Mouse (Mus musculus) embryo, embryonic 11 days (tissue): ENCODE measurements around the gene Ccdc141.

Experiments
- DNase-seq: peaks from one replicate; pipeline ENCODE4 v3.0.0-alpha.2; 2015

The Ccdc141 gene

GRCm38 (mm10) chr2:77173366-77173765, 2.9 kb upstream of the Ccdc141 start:
- no peak for DNase-seq

DNA sequence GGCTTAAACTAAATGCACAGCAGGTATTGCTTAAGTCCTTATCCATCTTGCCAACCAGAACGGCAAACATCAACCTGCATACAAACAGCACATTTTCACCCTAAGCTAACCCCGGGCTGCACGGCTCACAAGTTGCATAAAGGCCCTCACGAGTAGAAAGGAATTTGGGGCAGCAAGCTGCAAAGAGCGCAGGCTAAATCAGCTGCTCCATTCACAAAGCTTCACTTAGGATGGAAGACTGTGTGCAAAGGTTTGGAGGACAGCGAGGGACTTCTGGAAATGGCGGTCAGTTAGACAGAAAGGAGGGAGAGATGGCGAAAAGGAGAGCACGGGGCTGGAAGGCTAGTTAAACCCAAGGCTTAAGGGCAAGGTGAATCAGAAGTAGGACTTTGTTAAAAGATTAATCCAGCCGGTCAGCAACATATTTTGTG, 1.8 kb upstream of the Ccdc141 start:
- DNase-seq = peak; percentile 33

GRCm38 (mm10) chr2:77171444-77172240, 1.2 kb upstream of the Ccdc141 start:
- peak; percentile 53 for DNase-seq

GRCm38 (mm10) chr2:77169916-77170632, 362 bp downstream of the Ccdc141 start:
- DNase-seq = peak; percentile 69

- no peak for DNase-seq
Measured at GRCm38 (mm10) chr2:77169218-77169617, 1.2 kb downstream of the Ccdc141 start.

DNA sequence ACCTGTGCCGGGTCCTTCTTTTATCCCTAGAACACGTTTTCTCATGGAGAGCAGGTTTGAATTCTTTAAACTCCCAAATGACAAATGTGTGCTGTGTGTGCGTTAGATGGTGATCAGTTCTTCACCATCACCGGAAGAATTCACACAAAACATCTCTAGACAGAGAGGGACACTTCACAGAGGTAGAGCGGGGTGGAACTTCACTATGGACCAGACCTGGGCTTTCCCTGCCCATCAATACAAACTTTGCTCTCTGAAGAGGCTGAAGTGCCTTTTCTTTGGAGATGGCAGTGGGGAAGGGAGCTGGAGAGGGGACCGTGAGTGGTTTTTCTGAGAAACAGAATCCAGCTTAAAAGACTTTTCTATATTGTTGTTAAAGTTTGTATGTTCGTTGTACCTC, 1.7 kb downstream of the Ccdc141 start:
- no peak for DNase-seq

DNA sequence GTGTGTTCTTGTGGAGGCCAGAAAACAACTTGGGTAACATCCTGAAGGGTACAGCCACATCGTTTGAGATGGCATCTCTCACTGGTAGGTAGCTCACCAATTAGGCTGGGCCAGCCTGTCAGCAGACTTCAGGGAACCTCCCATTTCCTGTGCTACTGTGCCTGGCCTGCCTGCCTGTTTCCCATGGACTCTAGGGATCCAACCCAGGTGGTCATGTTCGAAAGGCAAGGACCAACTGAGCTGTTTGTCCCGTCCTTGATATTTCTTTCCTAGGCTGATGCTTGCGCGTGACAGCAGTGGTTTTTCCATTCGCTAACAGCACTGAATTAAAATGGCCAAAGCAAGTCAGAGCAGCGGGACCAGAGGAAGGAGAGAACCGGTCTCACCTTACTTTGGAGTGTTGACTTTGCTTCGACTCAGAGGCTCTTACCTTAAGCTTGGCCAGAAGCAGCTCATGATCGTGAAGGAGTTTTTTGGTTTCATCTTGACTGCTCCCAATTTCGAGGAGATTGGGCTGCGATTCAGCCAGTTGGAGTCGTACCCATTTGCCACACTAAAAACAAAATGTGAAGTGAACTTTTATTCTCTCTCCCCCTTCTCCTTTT, 2.3 kb downstream of the Ccdc141 start:
- DNase-seq = no peak

GRCm38 (mm10) chr2:77166366-77166765, 4.1 kb downstream of the Ccdc141 start:
- no peak for DNase-seq

GRCm38 (mm10) chr2:77164662-77165061, 5.8 kb downstream of the Ccdc141 start:
- DNase-seq = no peak

GRCm38 (mm10) chr2:77163381-77163780, 7.1 kb downstream of the Ccdc141 start:
- no peak for DNase-seq

- no peak for DNase-seq
Measured at GRCm38 (mm10) chr2:77162135-77162534, 8.3 kb downstream of the Ccdc141 start.

- DNase-seq = no peak
Measured at GRCm38 (mm10) chr2:77157546-77157945, 12.9 kb downstream of the Ccdc141 start.

GRCm38 (mm10) chr2:77154080-77154479, 16.4 kb downstream of the Ccdc141 start:
- no peak for DNase-seq

GRCm38 (mm10) chr2:77151255-77151654, 19.2 kb downstream of the Ccdc141 start:
- DNase-seq = no peak

DNA sequence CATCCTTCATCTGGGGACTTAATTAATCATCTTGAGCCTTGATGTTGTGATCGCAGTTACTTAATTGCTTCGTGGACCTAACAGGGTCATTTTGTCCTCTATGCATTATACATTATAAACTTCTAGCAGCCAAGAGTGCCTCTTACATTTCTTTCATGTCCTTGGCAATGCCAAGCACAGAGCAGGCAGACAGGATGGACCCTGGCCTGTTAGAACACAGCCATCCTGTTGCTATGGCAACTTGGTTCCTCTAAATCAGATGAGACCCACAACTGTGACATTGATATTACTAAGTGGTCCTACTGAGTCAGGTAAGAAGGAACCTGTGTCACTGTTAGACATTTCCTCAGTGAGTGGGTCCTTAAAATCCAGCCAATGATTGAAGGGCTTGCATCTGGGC, 20.9 kb downstream of the Ccdc141 start:
- DNase-seq = no peak

GRCm38 (mm10) chr2:77148215-77148614, 22.2 kb downstream of the Ccdc141 start:
- DNase-seq = no peak

GRCm38 (mm10) chr2:77146968-77147367, 23.5 kb downstream of the Ccdc141 start:
- no peak for DNase-seq

GRCm38 (mm10) chr2:77146291-77146690, 24.1 kb downstream of the Ccdc141 start:
- DNase-seq = no peak

- no peak for DNase-seq
Measured at GRCm38 (mm10) chr2:77143536-77143935, 26.9 kb downstream of the Ccdc141 start.

GRCm38 (mm10) chr2:77138879-77139278, 31.6 kb downstream of the Ccdc141 start:
- no peak for DNase-seq

DNA sequence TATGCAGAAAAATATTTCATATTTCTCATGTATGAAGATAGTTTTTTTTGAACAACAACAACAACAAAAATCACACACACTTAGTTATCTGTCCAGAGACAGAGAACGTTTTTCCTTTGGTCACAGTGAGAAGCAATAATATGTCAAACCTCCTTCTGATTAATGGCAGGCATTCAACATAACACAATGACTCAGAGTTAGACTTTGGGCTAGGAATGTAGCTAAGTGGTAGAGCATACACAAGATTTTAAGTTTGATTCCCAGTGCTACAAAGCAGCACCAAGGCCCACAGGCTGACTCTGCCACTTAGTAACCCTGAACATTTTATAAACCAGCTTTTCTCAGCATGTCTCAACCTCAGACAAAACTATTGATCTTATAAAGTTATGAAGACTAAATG, 35.5 kb downstream of the Ccdc141 start:
- no peak for DNase-seq

- DNase-seq = no peak
Measured at GRCm38 (mm10) chr2:77133407-77133806, 37.0 kb downstream of the Ccdc141 start.

- peak; percentile 21 for DNase-seq
Measured at GRCm38 (mm10) chr2:77126939-77127338, 43.5 kb downstream of the Ccdc141 start.

GRCm38 (mm10) chr2:77118102-77118501, 52.3 kb downstream of the Ccdc141 start:
- DNase-seq = no peak
